Comparison of ENCODE assay signal across 18 mouse cellular contexts in genomic region chr7:133727027-133727426, GRCm38 (mm10). TPM values are rescaled to one million over a fixed set of nuclear protein-coding genes. Genes with fewer than 3 reads are reported as not detected.
"Had no signal": no experiment of that assay in that cellular context is flagged by ENCODE, and none has a peak within 500 bp of the region (broad histone marks: within the 10 kb centered on the region; RNA-seq: fewer than 3 reads in every experiment).

No protein-coding gene starts in this region.

- H3K4me3 ChIP-seq: left cerebral cortex, adult 2 months; limb, embryonic 13.5 days; midbrain, embryonic 12.5 days; myocyte; neural tube, embryonic 15.5 days had no signal

- H3K4me1 ChIP-seq: midbrain, embryonic 12.5 days; neural tube, embryonic 15.5 days had no signal

- H3K27ac ChIP-seq: left cerebral cortex, adult 2 months; limb, embryonic 13.5 days; midbrain, embryonic 12.5 days; neural tube, embryonic 15.5 days had no signal

- H3K4me2 ChIP-seq: limb, embryonic 13.5 days; liver, embryonic 11.5 days; midbrain, embryonic 12.5 days; neural tube, embryonic 15.5 days had no signal

- H3K9ac ChIP-seq: limb, embryonic 13.5 days; midbrain, embryonic 12.5 days; neural tube, embryonic 15.5 days had no signal

- H3K27me3 ChIP-seq: limb, embryonic 13.5 days; midbrain, embryonic 12.5 days; neural tube, embryonic 15.5 days had no signal

- DNase-seq: kidney, adult 8-10 months; kidney, postnatal 25 days; lung, adult 18-20 months; right cerebral cortex, adult 18-20 months; right cerebral cortex, postnatal 25 days; thymus, postnatal 36 days had no signal

- H3K9me3 ChIP-seq: limb, embryonic 13.5 days; midbrain, embryonic 12.5 days; neural tube, embryonic 15.5 days had no signal

RNA-seq across cellular contexts. Expression of gene Mmp21, which starts 47.2 kb away (rescaled TPM):
- total RNA-seq: left cerebral cortex, postnatal 25 days; megakaryocyte-erythroid progenitor cell, adult 5-6 weeks had no signal
- polyA plus RNA-seq: kidney, embryonic 16.5 days; limb, embryonic 13.5 days; liver, embryonic 11.5 days; lung, embryonic 16.5 days; midbrain, embryonic 12.5 days; myocyte; neural tube, embryonic 11.5 days; neural tube, embryonic 15.5 days; small intestine, adult 2 months had no signal

RNA-seq across cellular contexts. Expression of gene Fank1, which starts 49.6 kb away (rescaled TPM):
- total RNA-seq: megakaryocyte-erythroid progenitor cell, adult 5-6 weeks had no signal
- polyA plus RNA-seq: liver, embryonic 11.5 days had no signal
